Mouse (Mus musculus) layer of hippocampus, adult 18-20 months (tissue): ENCODE measurements at regions not wholly inside any gene's neighbourhood (a gene's known extent, or its start where the extent isn't known, plus 50 kb on each side); places are given as distances from the start of the nearest gene placed in this dataset.
A peak's percentile ranks its signal among the peaks of the same experiment; 100 is the strongest.

Source experiments
- DNase-seq, 2 experiments: peaks; one replicate each; pipeline ENCODE4 v3.0.0; 2022; ENCODE audit warnings: low spot score in 2 of 2

DNA sequence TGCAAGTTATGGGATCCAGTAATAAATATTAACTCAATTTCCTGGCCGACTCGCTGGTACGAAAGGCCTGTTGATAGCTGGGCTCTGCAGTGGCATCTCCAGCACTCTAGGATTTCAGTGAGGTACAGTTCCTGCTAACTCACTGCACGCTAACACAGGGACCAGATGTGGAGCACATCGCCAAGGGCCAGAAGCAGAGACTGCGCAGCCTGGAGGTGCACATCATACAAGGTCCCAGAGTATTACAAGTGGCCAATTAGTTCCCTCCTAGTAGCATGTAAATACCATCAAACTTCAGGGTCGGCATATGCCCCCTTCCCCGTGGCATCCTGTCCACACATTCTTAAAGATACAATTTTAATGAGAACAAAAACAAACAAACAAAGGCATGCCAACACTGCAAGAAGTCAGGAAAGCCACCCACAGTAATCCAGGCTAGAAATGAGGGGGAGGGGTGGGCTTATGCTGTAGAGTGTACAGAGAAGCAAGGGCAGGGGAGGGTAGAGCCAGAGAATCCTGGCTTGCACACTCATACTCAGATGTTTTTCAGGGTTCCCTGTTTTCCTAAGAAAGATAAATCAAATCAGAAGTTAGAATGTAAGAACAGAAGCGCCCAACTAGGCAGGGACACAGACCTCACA is 419.9 kb upstream of the Mctp2 start:
- no peak for DNase-seq

DNA sequence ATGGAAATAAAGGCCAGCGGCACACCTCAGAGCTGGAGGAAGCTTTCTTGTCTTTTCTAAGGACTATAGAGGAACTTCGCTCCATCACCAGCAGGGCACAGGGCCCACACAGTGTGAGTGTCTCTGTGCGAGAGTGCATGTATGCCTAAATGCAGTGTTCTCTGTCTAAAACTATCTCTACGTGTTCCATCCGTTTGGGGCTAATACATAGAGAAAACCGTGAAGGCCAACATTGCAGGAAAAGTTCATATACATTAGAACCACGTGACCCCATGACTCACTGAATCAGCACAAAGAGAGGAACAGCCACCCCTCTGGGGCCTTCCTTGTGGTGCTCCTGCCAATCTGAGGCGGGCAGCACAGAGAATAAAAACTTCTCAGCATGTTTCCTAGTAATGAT is 431.4 kb upstream of the Mctp2 start:
- no peak for DNase-seq

DNA sequence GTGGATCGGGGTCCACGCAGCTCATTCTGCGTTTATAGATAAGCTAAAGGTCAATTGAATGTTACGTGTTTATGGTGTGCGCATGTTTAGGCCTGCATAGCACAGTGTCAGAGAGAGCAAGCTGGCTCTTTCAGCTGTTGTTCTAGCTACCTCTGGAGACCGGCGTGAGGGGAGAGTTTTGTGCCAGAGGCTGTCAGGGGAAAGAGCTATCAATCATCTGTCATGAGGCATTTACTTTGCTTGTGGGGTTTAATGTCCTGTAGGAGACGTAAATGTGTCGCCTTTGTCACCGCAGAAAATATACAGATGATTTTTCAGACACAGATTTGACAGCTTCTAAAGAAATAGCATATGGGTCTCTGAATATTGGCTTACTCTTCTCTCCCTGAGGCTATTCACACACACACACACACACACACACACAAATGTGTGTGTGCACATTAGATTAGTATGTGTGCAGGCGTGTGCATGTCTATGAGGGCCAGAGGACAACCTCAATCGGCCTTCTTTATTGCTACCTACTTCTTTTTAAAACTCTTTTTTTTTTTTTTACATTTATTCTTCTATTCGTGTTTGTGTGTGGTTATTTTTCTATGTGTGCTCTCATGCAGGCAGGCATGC is 432.0 kb upstream of the Mctp2 start:
- no peak for DNase-seq

GRCm38 (mm10) chr7:72742376-72742775 is 436.0 kb upstream of the Mctp2 start:
- DNase-seq, result no peak

DNA sequence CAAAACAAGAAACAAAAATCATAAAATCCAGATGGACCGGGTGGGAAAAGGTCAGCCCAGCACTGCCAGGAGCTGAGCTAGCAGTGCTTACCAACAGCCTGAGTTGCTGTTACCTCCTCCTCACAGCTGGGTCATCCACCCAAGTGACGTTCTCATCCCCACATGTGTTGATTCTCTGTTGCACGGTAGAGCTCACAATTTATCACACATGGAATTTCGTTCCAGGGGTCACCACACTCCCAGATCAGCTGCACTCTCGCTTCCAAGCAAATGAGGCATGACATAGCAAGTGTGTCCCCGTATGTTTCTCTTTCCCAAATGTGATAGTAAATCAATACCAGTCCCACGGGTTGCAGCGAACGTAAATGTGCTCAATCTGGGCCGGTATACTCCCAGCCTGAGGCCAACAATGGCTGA is 445.1 kb upstream of the Mctp2 start:
- DNase-seq, result no peak

- no peak for DNase-seq
These were observed 446.7 kb upstream of the Mctp2 start for GRCm38 (mm10) chr7:72753053-72753559.

GRCm38 (mm10) chr7:72762711-72763110 is 456.3 kb upstream of the Mctp2 start:
- no peak for DNase-seq

- no peak for DNase-seq
These were observed 462.3 kb upstream of the Mctp2 start for GRCm38 (mm10) chr7:72768705-72769104.

DNA sequence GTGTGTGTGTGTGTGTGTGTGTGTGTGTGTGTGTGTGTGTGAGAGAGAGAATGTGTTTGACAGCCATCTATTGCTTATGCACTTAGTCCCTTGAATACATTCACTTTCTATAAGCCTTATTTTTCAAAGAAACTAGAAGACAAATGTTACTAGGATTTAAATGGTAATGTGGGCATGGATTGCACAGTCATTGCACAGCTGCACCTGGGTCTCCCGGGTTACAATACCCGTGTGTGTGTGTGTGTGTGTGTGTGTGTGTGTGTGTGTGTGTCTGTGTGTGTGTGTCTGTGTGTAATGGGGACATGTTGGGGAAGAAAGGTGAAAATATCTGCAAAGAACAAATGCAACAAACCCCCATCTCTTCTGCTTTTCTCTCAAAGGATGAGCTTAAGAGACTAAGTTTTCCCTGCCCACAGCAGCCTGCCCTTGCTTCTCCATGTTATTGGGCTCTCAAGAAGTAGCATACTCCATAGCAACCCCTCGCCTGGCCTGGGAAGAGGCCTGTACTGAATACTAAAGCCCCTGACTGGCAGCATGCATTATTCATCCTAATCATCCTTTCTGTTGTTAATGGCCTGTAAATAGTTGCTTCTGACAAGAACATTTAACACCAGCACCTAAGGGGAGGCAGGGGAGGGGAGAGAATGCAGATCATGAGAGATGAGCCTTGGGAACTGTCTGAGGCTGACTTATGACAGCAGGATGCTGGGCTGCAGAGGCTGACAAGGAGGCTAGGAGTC is 467.8 kb upstream of the Mctp2 start:
- DNase-seq, result no peak

GRCm38 (mm10) chr7:72774771-72775119 is 468.3 kb upstream of the Mctp2 start:
- no peak for DNase-seq

- DNase-seq, result peak; percentile 2 to 40
These were observed 480.9 kb upstream of the Mctp2 start for GRCm38 (mm10) chr7:72787306-72787705.

DNA sequence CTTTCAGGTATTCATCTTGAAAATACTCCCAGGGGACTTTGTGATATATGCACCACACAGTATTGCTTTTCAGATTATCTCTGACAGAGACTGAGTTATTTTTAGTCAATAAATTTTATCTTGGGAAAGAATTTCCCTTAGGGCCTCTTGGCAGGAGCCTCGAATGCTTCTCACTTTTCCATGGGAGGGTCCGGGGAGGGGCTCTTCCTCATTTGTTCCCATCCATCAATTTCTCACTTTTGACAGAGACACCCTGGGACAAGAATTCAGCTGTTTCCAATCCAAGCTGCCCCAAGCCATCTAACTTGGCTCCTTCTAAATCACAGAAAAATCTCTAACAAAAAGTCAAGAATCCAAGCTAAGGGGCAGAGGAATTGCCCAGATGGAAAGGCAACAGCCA is 481.9 kb upstream of the Mctp2 start:
- DNase-seq, result no peak

- no peak for DNase-seq
These were observed 515.7 kb upstream of the Mctp2 start for GRCm38 (mm10) chr7:72822142-72822541.

DNA sequence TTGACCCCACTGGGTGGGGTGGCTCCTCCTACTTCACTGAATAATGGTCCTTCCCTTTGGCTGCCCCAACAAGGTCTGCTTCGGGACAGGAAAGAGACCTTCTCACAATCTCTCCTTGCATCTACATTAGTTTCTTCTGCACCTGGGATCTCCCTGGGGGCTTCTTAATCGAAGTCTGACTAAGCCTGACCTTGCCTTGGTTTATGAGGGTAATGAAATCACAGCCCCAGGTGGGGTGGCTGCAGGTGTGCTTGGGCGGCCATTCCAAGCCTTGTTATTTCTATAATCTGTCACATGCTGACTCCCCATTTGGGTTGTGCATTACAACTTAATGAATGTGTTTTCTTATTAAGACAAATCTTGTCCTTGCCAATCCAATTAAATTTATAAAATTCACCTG is 520.2 kb upstream of the Mctp2 start:
- no peak for DNase-seq

- DNase-seq, result no peak
These were observed 529.0 kb upstream of the Mctp2 start for GRCm38 (mm10) chr7:72835423-72835822.

DNA sequence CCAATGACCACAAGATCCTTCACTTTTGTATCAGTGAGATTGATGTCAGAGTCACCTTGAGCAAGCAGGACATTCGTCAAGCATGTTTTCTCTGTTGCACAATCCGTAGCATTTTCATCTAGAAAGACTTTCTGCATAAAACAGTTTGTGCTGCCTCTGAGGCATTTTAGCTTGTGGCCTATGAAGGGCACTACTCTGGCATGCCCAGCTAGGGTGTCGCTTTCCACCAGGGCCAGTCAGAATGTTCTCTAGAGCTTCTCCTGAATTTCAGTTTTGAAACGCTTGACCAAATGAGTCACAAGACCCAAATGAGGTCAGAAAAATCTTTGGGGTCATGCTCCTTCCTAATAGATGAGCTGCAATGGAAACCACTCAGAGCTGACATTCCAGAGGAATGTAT is 529.6 kb upstream of the Mctp2 start:
- no peak for DNase-seq

DNA sequence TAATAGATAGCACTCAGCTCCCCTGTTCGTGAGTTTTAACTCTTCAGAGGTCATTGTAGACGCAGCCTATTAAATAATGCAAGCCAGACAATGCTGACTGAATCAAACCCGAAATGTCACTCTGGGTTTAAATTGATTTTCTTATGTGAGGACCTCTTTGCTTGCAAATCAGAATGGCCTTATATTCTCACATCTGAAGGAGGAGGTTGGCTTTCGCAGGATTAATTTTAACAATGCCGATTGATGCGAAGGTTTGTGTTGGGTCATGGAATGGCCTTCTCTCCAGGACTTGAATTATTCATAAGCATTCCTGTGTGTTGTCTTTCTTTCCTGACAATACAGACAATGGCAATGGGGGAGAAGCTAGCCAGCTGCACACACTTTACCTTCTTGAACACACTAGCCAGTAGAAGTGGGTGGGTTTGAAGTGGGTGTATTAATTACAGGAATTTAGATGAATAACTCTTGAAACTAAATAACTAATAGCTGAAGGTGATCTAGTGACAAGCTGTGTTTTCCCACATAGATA is 530.1 kb upstream of the Mctp2 start:
- DNase-seq, result no peak

GRCm38 (mm10) chr7:72837992-72838655 is 531.7 kb upstream of the Mctp2 start:
- DNase-seq, result peak in 1 of 2 experiments; percentile 2

GRCm38 (mm10) chr7:72851346-72851745 is 524.0 kb upstream of the Rgma start:
- DNase-seq, result peak; percentile 12 to 35

- DNase-seq, result no peak
These were observed 520.8 kb upstream of the Rgma start for GRCm38 (mm10) chr7:72854501-72855002.

- DNase-seq, result no peak
These were observed 508.1 kb upstream of the Rgma start for GRCm38 (mm10) chr7:72866966-72867754.
